Mouse (Mus musculus): ENCODE data around the gene Tmem200b. TPM values are rescaled to one million over a fixed set of nuclear protein-coding genes. Genes with fewer than 3 reads are reported as not detected.

The Tmem200b gene
- total and polyA plus RNA-seq, 3 experiments: not detected

DNA sequence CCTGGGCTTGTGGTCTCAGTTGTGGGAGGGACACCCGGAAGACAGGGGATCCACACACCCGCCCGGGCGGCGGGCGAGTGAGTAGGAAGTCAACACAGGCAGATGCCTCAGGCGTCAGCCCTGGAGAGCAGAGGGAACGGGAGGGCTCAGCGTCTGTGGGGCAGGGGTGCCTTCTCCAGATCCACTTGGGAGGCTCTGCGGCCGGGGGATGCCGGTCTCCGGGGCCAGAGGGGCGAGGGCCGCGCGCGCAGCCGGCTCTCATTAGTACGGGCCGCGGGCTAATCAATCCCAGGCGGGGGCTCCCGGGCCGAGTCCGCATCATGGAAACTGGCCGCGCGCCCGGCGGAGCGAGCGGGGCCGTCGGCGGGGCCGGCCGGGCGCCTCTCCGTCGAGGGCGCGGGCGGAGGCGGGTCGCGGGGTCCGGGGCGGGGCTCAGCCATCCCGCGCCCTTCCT is 1.4 kb upstream of the Tmem200b start:
- TF ChIP-seq UBTF (IDR thresholded peaks at IDR 0.05; ENCODE audit: borderline replicate concordance, insufficient read depth, low read depth, low read length) (no peak), TAL1 (IDR thresholded peaks at IDR 0.05; ENCODE audit: low read length) (no peak), KAT2A (conservative IDR thresholded peaks at IDR 0.05; ENCODE audit: low read depth, low read length) (no peak), NRF1 (IDR thresholded peaks at IDR 0.05; ENCODE audit: insufficient read depth, low read depth, low read length, poor library complexity, severe bottlenecking) (no peak), SMC3 (IDR thresholded peaks at IDR 0.05; ENCODE audit: low read depth, low read length) (no peak), ETS1 (IDR thresholded peaks at IDR 0.05; ENCODE audit: low read depth, low read length) (no peak), ZNF384 (IDR thresholded peaks at IDR 0.05; ENCODE audit: low read depth, low read length) (no peak), MEF2A (IDR thresholded peaks at IDR 0.05; ENCODE audit: extremely low read depth, insufficient replicate concordance, low read depth, low read length, poor library complexity, severe bottlenecking) (no peak), SIN3A (IDR thresholded peaks at IDR 0.05; ENCODE audit: low read length) (no peak), EP300 (IDR thresholded peaks at IDR 0.05; ENCODE audit: low read depth in 1 of 2, low read length in 2 of 2) (no peak), RCOR1 (IDR thresholded peaks at IDR 0.05; ENCODE audit: low read depth, low read length) (no peak)
- Histone ChIP-seq H3K4me1 (ENCODE audit: control insufficient read depth in 1 of 2, insufficient read depth in 2 of 2, low read length in 2 of 2) (no peaks in the 10 kb centered on the region), H3K4me3 (ENCODE audit: control insufficient read depth in 1 of 2, insufficient read depth in 1 of 2, low read depth in 2 of 2, low read length in 2 of 2) (no peak overlapping the region), H3K27ac (ENCODE audit: control insufficient read depth, low read depth, low read length) (no peak overlapping the region), H3K9ac (ENCODE audit: control insufficient read depth, low read depth, low read length, poor library complexity, severe bottlenecking) (no peak overlapping the region), H3K79me2 (ENCODE audit: control insufficient read depth, insufficient read depth, low read length, poor library complexity) (no peaks in the 10 kb centered on the region), H3K9me3 (replicated peaks; ENCODE audit: insufficient read depth, low read length) (no peaks in the 10 kb centered on the region), H3K36me3 (ENCODE audit: control insufficient read depth in 1 of 2, insufficient read depth in 2 of 2, low read length in 2 of 2) (no peaks in the 10 kb centered on the region; a peak in 1 of 4 replicates), H3K27me3 (ENCODE audit: control insufficient read depth in 1 of 2, insufficient read depth in 2 of 2, low read length in 2 of 2) (no peaks in the 10 kb centered on the region)
- no peak for DNase-seq (ENCODE audit: low read depth, low spot score)

DNA sequence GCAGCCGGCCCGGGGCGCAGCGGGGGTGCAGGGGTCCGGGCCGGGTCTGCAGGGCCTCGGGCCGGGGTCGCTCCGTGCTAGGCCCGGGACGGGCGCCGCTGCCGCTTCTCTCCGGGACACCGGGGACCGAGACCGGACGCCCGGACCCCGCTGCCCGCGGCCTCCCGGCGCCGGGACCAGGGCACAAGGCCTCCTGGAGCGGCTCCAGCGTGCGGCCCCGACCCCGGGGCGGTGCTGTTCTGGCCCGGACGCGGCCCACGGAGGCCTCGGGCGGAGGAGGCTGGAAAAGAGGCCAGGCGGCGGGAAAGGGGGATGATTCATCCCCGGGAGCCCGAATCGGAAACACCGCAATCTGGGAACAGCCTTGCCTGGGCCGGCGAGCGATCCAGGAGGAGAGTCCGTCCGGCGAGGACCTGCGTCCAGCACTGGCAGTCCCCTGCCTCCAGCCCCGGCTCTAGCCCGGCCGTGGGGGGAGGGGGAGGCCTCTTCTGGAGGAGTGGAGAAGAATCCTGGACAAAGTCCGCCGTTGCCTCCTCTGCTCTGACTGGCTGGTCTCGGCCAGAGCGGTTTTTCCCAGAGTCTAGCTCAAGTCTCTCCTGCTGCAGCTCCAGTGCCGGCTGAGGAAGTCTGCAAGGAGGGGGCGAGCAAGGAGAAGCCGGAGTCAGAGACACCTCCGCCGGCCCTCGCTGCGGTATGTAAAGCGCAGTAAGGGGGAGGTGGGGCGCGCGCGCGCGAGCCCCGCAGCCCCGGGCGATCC is 798 bp upstream of the Tmem200b start:
- Histone ChIP-seq H3K27ac (ENCODE audit: control insufficient read depth, low read depth, low read length) (no peak overlapping the region), H3K9me3 (replicated peaks; ENCODE audit: insufficient read depth, low read length) (no peaks in the 10 kb centered on the region), H3K4me3 (ENCODE audit: control insufficient read depth in 1 of 2, insufficient read depth in 1 of 2, low read depth in 2 of 2, low read length in 2 of 2) (no peak overlapping the region), H3K27me3 (ENCODE audit: control insufficient read depth in 1 of 2, insufficient read depth in 2 of 2, low read length in 2 of 2) (no peaks in the 10 kb centered on the region), H3K79me2 (ENCODE audit: control insufficient read depth, insufficient read depth, low read length, poor library complexity) (no peaks in the 10 kb centered on the region), H3K9ac (ENCODE audit: control insufficient read depth, low read depth, low read length, poor library complexity, severe bottlenecking) (no peak overlapping the region), H3K36me3 (ENCODE audit: control insufficient read depth in 1 of 2, insufficient read depth in 2 of 2, low read length in 2 of 2) (no peaks in the 10 kb centered on the region; a peak in 1 of 4 replicates), H3K4me1 (ENCODE audit: control insufficient read depth in 1 of 2, insufficient read depth in 2 of 2, low read length in 2 of 2) (no peaks in the 10 kb centered on the region)
- no peak for TF ChIP-seq ETS1 (IDR thresholded peaks at IDR 0.05; ENCODE audit: low read depth, low read length)
- TF ChIP-seq HCFC1 (IDR thresholded peaks at IDR 0.05; ENCODE audit: low read depth, low read length): no peak
- TF ChIP-seq SIN3A (IDR thresholded peaks at IDR 0.05; ENCODE audit: low read length): no peak
- no peak for TF ChIP-seq RCOR1 (IDR thresholded peaks at IDR 0.05; ENCODE audit: low read depth, low read length)
- TF ChIP-seq NRF1 (IDR thresholded peaks at IDR 0.05; ENCODE audit: insufficient read depth, low read depth, low read length, poor library complexity, severe bottlenecking): no peak
- no peak for TF ChIP-seq TCF12 (IDR thresholded peaks at IDR 0.05; ENCODE audit: low read depth, low read length)
- TF ChIP-seq EP300 (IDR thresholded peaks at IDR 0.05; ENCODE audit: low read depth in 1 of 2, low read length in 2 of 2): no peak
- no peak for TF ChIP-seq BHLHE40 (IDR thresholded peaks at IDR 0.05; ENCODE audit: borderline replicate concordance, low read depth, low read length)
- TF ChIP-seq JUND (IDR thresholded peaks at IDR 0.05; ENCODE audit: low read depth, low read length): no peak
- no peak for TF ChIP-seq CTCF (IDR thresholded peaks at IDR 0.05 in 2 of 3, conservative IDR thresholded peaks at IDR 0.05 in 1 of 3; ENCODE audit: control insufficient read depth in 1 of 3, insufficient read depth in 1 of 3, low read depth in 2 of 3, low read length in 3 of 3, poor library complexity in 1 of 3, severe bottlenecking in 1 of 3)
- TF ChIP-seq MAX (IDR thresholded peaks at IDR 0.05; ENCODE audit: low read length): no peak
- no peak for TF ChIP-seq ZC3H11A (IDR thresholded peaks at IDR 0.05; ENCODE audit: low read depth, low read length)
- TF ChIP-seq CHD2 (IDR thresholded peaks at IDR 0.05; ENCODE audit: low read length): no peak
- TF ChIP-seq GABPA (IDR thresholded peaks at IDR 0.05; ENCODE audit: low read depth, low read length): no peak
- TF ChIP-seq KAT2A (conservative IDR thresholded peaks at IDR 0.05; ENCODE audit: low read depth, low read length): no peak
- TF ChIP-seq POLR2A (IDR thresholded peaks at IDR 0.05; ENCODE audit: control insufficient read depth in 1 of 2, insufficient read depth in 1 of 2, low read depth in 1 of 2, low read length in 2 of 2, poor library complexity in 1 of 2): no peak
- TF ChIP-seq GATA1 (IDR thresholded peaks at IDR 0.05; ENCODE audit: low read depth, low read length): no peak
- TF ChIP-seq MAFK (IDR thresholded peaks at IDR 0.05; ENCODE audit: borderline replicate concordance, low read depth, low read length): no peak
- TF ChIP-seq TBP (IDR thresholded peaks at IDR 0.05; ENCODE audit: low read depth, low read length): no peak
- TF ChIP-seq POLR2AphosphoS2 (IDR thresholded peaks at IDR 0.05; ENCODE audit: low read length): no peak
- no peak for DNase-seq (ENCODE audit: low read depth, low spot score)

Data from MEL (cell line).